Mouse (Mus musculus) urinary bladder, postnatal 25 days (tissue): ENCODE data around the gene Scn8a.
"Not testable (repeated sequence)": the region's sequence is repeated elsewhere in the genome, so short reads cannot be mapped to it uniquely, and the experiment has no call there.

Source experiments
- DNase-seq: peaks from one replicate; pipeline ENCODE4 v3.0.0; 2022; ENCODE audit warnings: low spot score

Gene Scn8a

DNA sequence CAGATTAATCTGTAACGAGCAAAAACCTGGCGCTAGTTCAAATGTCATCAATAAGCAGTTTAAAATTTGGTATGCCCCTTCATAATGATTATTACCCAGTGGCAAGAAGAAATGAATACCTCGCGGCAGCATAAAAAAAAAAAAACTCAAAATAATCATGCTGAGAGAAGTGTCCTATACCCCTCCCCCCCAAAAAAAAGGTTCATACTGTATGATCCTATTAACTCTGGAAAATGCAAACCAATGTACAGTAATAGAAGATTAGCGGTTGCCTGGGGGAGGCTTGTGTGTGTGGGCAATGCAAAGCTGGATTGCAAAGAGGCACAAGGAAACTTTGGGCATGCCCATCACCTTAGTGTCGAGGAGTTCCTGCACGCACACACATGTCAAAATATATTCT is at the start of gene Scn8a:
Gene Scn8a, plus strand, starts transcription at position 301 of the 400 bp plus-strand sequence.
- DNase-seq: no peak

DNA sequence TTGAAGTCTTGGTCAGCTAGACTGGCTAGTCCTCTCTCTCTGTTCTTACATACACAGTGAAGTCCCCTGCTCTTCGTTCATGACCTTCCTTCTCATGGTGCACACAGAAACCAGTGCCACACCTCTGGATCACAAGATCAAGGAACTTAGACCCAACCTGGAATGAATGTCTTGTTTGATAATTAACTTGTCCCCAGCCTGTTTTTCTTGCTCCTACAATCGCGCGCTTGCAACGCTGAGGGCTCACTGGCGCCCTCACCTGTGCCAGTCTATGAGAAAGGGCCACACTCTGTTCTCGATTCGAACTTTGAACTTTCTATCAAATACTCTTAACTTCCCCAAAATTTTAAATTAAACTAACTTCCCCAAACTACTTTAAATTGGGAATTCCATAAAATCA is 47.8 kb upstream of the Scn8a start:
- DNase-seq: peak; percentile 44

DNA sequence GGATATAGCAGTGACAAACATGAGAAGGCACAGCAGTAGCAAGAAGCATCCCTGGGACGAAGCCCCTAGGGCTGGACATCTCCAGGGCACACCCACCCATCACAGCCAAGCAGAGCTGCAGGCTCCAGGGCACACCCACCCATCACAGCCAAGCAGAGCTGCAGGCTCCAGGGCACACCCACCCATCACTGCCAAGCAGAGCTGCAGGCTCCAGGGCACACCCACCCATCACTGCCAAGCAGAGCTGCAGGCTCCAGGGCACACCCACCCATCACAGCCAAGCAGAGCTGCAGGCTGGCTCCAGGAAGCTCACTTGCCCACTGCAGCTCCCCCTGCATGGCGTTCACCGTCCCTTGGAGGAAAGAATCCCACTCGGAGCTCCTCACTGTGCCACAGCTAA is 47.3 kb upstream of the Scn8a start:
- not testable (repeated sequence) for DNase-seq

DNA sequence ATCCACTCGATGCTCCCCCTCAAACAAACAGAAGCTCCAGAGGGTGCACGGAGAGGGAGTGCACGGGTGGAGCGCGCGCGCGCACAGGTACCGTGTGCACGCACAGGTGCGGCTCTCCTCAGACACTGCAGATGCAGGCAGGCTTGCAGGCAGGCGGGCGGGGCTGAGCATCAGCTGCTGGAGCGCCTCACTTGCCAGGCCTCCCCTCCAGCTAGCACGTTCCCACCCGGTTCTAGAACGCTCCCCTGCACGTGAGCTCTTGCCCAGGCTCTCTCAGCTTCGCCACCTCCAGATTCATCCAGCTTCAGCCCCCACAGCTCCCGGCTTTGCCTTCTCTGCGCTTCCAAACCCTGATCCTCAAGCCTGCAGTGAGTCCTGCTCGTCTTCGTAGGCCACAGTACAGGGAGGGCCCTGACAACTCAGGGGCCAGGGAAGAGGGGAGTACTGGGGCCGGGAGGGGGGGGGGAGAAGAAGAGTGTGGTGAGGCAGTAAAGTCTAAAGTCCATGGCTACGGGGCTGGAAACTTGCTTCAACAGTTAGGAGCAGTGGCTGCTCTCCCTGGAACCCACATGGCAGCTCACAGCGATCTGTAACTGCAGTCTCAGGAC is 44.3 kb upstream of the Scn8a start:
- DNase-seq: no peak

- DNase-seq: no peak
Observed at GRCm38 (mm10) chr15:100826076-100826475, 43.6 kb upstream of the Scn8a start.

GRCm38 (mm10) chr15:100829775-100830174 is 39.9 kb upstream of the Scn8a start:
- DNase-seq: no peak

DNA sequence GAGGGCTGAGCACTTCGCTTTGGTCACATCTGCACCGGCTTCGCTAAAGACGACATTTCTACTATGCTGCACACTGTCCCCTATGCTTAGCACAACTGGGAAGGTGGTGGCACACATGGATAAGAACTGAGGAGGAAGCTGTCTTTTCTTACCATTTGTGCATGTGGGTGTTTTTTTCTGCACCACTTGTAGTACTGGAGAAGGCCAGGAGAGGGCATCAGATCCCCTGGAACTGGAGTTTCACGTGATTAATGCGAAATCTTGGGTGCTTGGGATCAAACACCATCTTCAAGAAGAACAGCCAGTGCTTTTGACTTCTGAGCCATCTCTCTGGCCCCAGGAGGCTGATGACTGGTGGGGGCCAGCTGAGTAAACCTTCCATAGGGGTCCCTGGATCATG is 39.0 kb upstream of the Scn8a start:
- DNase-seq: no peak

DNA sequence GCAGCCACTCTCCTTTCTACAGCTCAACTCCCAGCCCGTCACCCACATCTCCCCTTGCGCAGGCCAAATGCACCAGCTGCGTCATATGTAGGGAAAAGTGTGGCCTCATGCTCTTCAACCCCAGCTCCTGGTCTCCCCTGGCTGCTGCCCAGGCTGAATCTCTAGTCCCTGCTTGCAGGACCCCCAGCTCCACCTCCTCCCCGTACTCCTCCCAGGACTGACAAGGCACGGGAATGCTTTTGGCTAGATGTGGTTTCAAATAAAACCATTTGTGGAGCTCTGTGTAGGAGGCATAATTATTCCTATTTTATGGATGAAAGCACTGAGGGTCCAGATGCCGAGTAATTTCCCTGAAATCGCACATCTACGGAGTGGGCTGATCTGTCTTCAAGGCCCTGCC is 37.5 kb upstream of the Scn8a start:
- DNase-seq: no peak

GRCm38 (mm10) chr15:100832784-100833183 is 36.9 kb upstream of the Scn8a start:
- DNase-seq: no peak

GRCm38 (mm10) chr15:100836729-100837128 is 32.9 kb upstream of the Scn8a start:
- DNase-seq: no peak

DNA sequence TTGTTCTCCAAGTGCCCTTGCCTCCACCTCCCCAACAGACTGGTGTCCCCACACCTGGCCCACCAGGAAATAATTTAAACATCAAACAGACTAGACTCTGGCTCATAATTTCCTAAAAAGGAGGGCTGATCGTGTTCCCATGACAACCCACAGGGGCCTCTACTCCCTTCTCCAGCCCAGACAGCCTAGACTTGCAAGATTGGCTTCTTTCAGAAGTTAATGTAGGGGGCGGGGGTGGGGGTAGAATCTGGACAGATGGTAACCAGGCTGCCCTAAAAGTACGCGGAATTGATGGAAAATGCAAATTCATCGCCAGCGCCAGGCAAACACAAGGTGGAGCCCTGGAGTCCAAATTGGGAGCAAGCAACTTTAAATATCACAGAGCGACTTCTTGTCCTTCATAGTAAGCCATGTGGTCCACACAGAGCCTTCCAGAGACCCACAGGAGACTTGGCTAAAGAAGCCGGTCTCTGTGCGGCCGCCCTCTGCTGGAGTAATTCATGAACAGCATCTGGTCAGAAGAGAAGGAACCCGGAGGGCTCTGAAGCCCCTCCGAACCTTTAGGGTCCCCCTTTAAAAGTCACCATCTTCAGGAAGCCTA is 31.0 kb upstream of the Scn8a start:
- DNase-seq: peak; percentile 43

- DNase-seq: no peak
Observed at GRCm38 (mm10) chr15:100844336-100844735, 25.3 kb upstream of the Scn8a start.

DNA sequence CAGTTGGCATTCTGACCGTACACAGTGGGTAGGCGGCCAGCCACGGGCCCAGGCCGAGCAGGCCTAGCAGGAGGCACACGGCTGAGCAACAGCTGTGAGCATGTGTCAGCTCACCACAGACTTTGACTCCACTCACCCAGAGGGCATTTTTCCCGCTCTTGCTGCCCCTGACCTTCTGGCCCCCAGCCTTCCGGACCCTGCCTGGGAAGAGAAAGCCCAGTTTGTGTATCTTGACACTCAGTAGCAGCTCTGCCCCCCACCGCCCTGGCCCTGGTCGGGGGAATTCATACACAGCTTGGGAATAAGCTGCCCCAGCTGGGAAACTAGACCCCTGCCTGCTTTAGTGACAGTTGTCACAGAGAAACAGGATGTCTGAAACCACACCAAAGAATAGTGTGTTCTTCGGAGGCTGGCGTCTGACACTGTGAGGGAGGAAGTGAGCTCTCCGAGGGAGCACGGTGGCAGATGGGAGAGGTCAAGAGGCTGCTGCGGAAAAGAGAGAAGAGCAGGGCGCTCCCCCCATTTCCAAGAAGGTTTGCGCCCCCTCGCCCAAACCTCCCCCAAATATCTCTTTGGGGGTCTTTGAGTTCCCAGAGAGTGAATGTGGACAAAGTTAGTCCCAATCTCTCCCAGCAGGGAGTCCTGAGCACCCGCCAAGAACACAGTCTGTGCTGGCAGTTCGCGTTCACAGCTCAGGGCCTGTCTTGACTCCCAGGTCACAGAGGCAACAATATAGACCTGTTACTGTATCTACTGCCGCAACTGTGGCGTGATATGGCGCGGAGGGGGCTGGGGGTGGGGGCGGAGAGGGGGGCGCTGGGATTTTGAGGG is 24.4 kb upstream of the Scn8a start:
- no peak for DNase-seq

- no peak for DNase-seq
Observed at GRCm38 (mm10) chr15:100847193-100847592, 22.5 kb upstream of the Scn8a start.

DNA sequence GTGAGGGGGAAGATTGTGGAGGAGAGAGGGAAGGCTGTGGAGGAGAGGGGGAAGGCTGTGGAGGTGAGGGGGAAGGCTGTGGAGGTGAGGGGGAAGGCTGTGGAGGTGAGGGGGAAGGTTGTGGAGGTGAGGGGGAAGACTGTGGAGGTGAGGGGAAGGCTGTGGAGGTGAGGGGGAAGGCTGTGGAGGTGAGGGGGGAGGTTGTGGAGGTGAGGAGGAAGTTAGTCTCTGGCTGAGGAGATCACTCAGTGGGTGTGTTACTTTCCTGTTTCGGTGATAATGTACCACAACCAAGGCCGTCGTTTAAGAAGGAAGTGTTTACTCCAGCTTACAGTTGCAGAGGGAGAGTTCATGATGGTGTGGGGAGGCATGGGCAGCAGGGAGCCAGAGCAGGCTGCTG is 12.1 kb upstream of the Scn8a start:
- DNase-seq: no peak

GRCm38 (mm10) chr15:100860856-100861255 is 8.8 kb upstream of the Scn8a start:
- no peak for DNase-seq

GRCm38 (mm10) chr15:100865556-100865955 is 4.1 kb upstream of the Scn8a start:
- DNase-seq: no peak

GRCm38 (mm10) chr15:100870001-100870774 is 530 bp downstream of the Scn8a start:
- peak; percentile 51 for DNase-seq

DNA sequence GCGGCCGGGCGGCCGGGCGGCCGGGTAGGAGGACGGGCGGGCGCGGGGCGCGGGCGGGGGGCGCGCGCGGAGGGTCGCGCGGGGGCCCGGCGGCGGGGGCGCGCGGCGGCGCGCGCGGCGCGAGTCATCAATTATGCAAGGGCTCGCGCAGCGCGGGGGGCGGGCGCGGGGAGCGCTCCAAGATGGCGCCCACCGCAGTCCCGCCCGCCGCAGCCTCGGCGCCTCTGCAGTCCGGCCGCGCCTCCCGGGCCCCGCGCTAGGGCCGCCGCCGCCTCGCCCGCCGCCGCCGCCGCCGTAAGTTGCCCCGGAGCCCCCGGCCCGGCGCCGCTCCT is 1.1 kb downstream of the Scn8a start:
- DNase-seq: no peak

GRCm38 (mm10) chr15:100871107-100872011 is 1.7 kb downstream of the Scn8a start:
- DNase-seq: no peak

GRCm38 (mm10) chr15:100873155-100873554 is 3.5 kb downstream of the Scn8a start:
- peak; percentile 77 for DNase-seq

GRCm38 (mm10) chr15:100879073-100879472 is 9.4 kb downstream of the Scn8a start:
- no peak for DNase-seq
